Mouse (Mus musculus) lung, embryonic 14.5 days (tissue): ENCODE measurements at regions not wholly inside any gene's neighbourhood (a gene's known extent, or its start where the extent isn't known, plus 50 kb on each side); places are given as distances from the start of the nearest gene placed in this dataset.
A peak's percentile ranks its signal among the peaks of the same experiment; 100 is the strongest.

Experiments
- ATAC-seq: fragments of 200-750 bp; cut with Nextera tagmentation; 2 replicates; pipeline ENCODE4 v1.8.0; 2017; ENCODE audit warnings: mild to moderate bottlenecking, moderate TSS enrichment, moderate library complexity; ENCODE audit not compliant: insufficient read depth
- DNase-seq: peaks from one replicate; pipeline ENCODE4 v3.0.0-alpha.2; 2015
- H3K27ac ChIP-seq: fragments of 300-500 bp; sonication (generic); 2 replicates; pipeline ENCODE4 v1.5.1; 2014; ENCODE audit warnings: low read depth, mild to moderate bottlenecking, moderate library complexity
- H3K27me3 ChIP-seq: fragments of 300-500 bp; sonication (generic); 2 replicates; pipeline ENCODE4 v1.6.1; 2014; ENCODE audit warnings: low read length, control low read depth; ENCODE audit not compliant: insufficient read depth
- H3K36me3 ChIP-seq: fragments of 300-500 bp; sonication (generic); 2 replicates; pipeline ENCODE4 v1.6.1; 2014; ENCODE audit warnings: control low read depth; ENCODE audit not compliant: insufficient read depth
- H3K4me1 ChIP-seq: fragments of 300-500 bp; sonication (generic); 2 replicates; pipeline ENCODE4 v1.6.1; 2014; ENCODE audit warnings: antibody characterized with exemption, control low read depth; ENCODE audit not compliant: insufficient read depth
- H3K4me2 ChIP-seq: fragments of 300-500 bp; sonication (generic); 2 replicates; pipeline ENCODE4 v1.6.1; 2014; ENCODE audit warnings: mild to moderate bottlenecking
- H3K4me3 ChIP-seq: fragments of 300-500 bp; sonication (generic); 2 replicates; pipeline ENCODE4 v1.5.1; 2014; ENCODE audit warnings: low read depth, low read length
- H3K9ac ChIP-seq: fragments of 300-500 bp; sonication (generic); 2 replicates; pipeline ENCODE4 v1.6.1; 2014
- H3K9me3 ChIP-seq: fragments of 300-500 bp; sonication (generic); 2 replicates; pipeline ENCODE4 v1.6.1; 2016; ENCODE audit warnings: low read depth, low read length, control low read depth
- CTCF ChIP-seq: IDR thresholded peaks from 2 replicates; pipeline ENCODE4 v1.5.1; 2016; ENCODE audit warnings: antibody characterized with exemption, low read depth
- WGBS: fragments of 180-500 bp; shearing (Covaris S2); extraction: QIAGEN DNeasy Blood & Tissue Kit; methylation state at CpG from one replicate; pipeline ENCODE4 v1.1.7; 2014; 5-methylcytosine and 5-hydroxymethylcytosine counted together

- WGBS: 10% methylated on average over 6 of the region's 6 CpGs
- DNase-seq (peak; percentile 83), ATAC-seq (no peak; the same call in 1 of the 2 replicates)
- Histone ChIP-seq H3K36me3 (no peaks in the 10 kb centered on the region), H3K27ac (peak overlapping the region; percentile 94), H3K4me2 (no peak overlapping the region), H3K9me3 (no peaks in the 10 kb centered on the region), H3K27me3 (no peaks in the 10 kb centered on the region), H3K4me3 (no peak overlapping the region), H3K4me1 (peaks cover 64% of the 10 kb centered on the region), H3K9ac (no peak overlapping the region)
- no peak for TF ChIP-seq CTCF
Observed at GRCm38 (mm10) chr12:79928739-79929380, 184.0 kb downstream of the Zfp36l1 start.

- Histone ChIP-seq H3K36me3 (no peaks in the 10 kb centered on the region), H3K9ac (no peak overlapping the region), H3K4me3 (no peak overlapping the region), H3K27ac (peak overlapping the region; percentile 94), H3K27me3 (no peaks in the 10 kb centered on the region), H3K4me1 (peaks cover 60% of the 10 kb centered on the region), H3K4me2 (no peak overlapping the region), H3K9me3 (no peaks in the 10 kb centered on the region)
- ATAC-seq: peak; percentile 6; the same call in 1 of the 2 replicates
- 19% methylated on average over 4 of the region's 4 CpGs for WGBS
- TF ChIP-seq CTCF: no peak
- peak; percentile 89 for DNase-seq
Observed at GRCm38 (mm10) chr12:79928298-79928697, 184.5 kb downstream of the Zfp36l1 start.

- ATAC-seq: peak; percentile 41; the same call in 1 of the 2 replicates
- 15% methylated on average over 6 of the region's 6 CpGs for WGBS
Observed at GRCm38 (mm10) chr12:79925704-79926588, 186.9 kb downstream of the Zfp36l1 start.

GRCm38 (mm10) chr12:79924921-79925703, 187.7 kb downstream of the Zfp36l1 start:
- H3K9me3 ChIP-seq: peaks cover 2% of the 10 kb centered on the region; the same call in 1 of the 2 replicates
- TF ChIP-seq CTCF: no peak
- H3K4me1 ChIP-seq: peaks cover 56% of the 10 kb centered on the region
- peak; percentile 73 for DNase-seq
- peak overlapping the region; percentile 31; the same call in 1 of the 2 replicates for H3K4me2 ChIP-seq
- peak; percentile 20; the same call in 1 of the 2 replicates for ATAC-seq
- WGBS: 10% methylated on average over 16 of the region's 16 CpGs
- H3K4me3 ChIP-seq: no peak overlapping the region
- H3K36me3 ChIP-seq: no peaks in the 10 kb centered on the region
- peak overlapping the region; percentile 91 for H3K27ac ChIP-seq
- peak overlapping the region; percentile 27; the same call in 1 of the 2 replicates for H3K9ac ChIP-seq
- H3K27me3 ChIP-seq: no peaks in the 10 kb centered on the region

More at GRCm38 (mm10) chr12:79925704-79926588, 186.9 kb downstream of the Zfp36l1 start:
- DNase-seq: peak; percentile 90
- Histone ChIP-seq H3K27me3 (no peaks in the 10 kb centered on the region), H3K9ac (peak overlapping the region; percentile 27; the same call in 1 of the 2 replicates), H3K27ac (peak overlapping the region; percentile 91), H3K36me3 (no peaks in the 10 kb centered on the region), H3K4me3 (no peak overlapping the region), H3K9me3 (no peaks in the 10 kb centered on the region), H3K4me1 (peaks cover 60% of the 10 kb centered on the region), H3K4me2 (peak overlapping the region; percentile 31; the same call in 1 of the 2 replicates)
- TF ChIP-seq CTCF: peak; percentile 57

DNA sequence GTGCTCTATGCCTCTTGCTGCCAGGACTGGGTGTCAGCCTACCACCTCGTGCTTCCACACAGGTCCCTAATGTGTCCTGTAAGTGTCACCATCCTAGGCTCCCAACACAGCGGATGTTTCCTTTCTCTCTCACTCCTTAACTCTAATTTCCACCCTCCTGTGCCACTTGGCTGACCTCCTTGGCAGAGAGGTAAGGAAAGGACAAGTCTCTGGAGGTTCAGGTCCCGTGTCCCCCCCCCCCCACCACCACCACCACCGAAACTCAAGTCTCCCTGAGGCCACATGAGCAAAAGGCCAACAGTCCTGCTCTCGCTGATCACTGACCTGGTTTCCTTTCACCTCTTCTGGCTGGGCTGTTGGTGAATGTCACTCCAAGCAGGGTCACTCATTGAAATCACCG, 189.0 kb downstream of the Zfp36l1 start:
- Histone ChIP-seq H3K27ac (no peak overlapping the region), H3K27me3 (no peaks in the 10 kb centered on the region), H3K9me3 (peaks cover 4% of the 10 kb centered on the region; the same call in 1 of the 2 replicates), H3K4me2 (no peak overlapping the region), H3K36me3 (no peaks in the 10 kb centered on the region), H3K4me3 (no peak overlapping the region), H3K4me1 (peaks cover 47% of the 10 kb centered on the region), H3K9ac (no peak overlapping the region)
- ATAC-seq: no peak
- no peak for TF ChIP-seq CTCF
- 73% methylated on average over 6 of the region's 6 CpGs for WGBS
- DNase-seq: no peak

- Histone ChIP-seq H3K9ac (no peak overlapping the region), H3K4me1 (peaks cover 46% of the 10 kb centered on the region), H3K27ac (peak overlapping the region; percentile 75), H3K4me3 (no peak overlapping the region), H3K27me3 (no peaks in the 10 kb centered on the region), H3K9me3 (peaks cover 4% of the 10 kb centered on the region; the same call in 1 of the 2 replicates), H3K4me2 (no peak overlapping the region), H3K36me3 (no peaks in the 10 kb centered on the region)
- no peak for TF ChIP-seq CTCF
- DNase-seq (peak; percentile 44), ATAC-seq (no peak)
- WGBS: 31% methylated on average over 5 of the region's 5 CpGs
Observed at GRCm38 (mm10) chr12:79921786-79922185, 191.0 kb downstream of the Zfp36l1 start.
